Mouse (Mus musculus) hindbrain, embryonic 14.5 days (tissue): ENCODE results near the gene Ppp1r3e. TPM values are rescaled to one million over a fixed set of nuclear protein-coding genes. Genes with fewer than 3 reads are reported as not detected.

Experiments
- ATAC-seq: fragments of 200-750 bp; cut with Nextera tagmentation; 2 replicates; pipeline ENCODE4 v1.8.0; 2017; ENCODE audit warnings: moderate number of reproducible peaks, mild to moderate bottlenecking, moderate TSS enrichment, moderate library complexity; ENCODE audit not compliant: low FRiP score
- DNase-seq: peaks from one replicate; pipeline ENCODE4 v3.0.0-alpha.2; 2015; ENCODE audit warnings: low spot score
- H3K27ac ChIP-seq: fragments of 300-500 bp; sonication (generic); 2 replicates; pipeline ENCODE4 v1.5.1; 2014; ENCODE audit warnings: mild to moderate bottlenecking, moderate library complexity
- H3K27me3 ChIP-seq: fragments of 300-500 bp; sonication (generic); 2 replicates; pipeline ENCODE4 v1.6.1; 2014; ENCODE audit warnings: mild to moderate bottlenecking, low read length, mixed read lengths; ENCODE audit not compliant: control insufficient read depth, insufficient read depth
- H3K36me3 ChIP-seq: fragments of 300-500 bp; sonication (generic); replicated peaks from 2 replicates; pipeline ENCODE4 v1.6.1; 2014; ENCODE audit not compliant: control insufficient read depth, insufficient read depth
- H3K4me1 ChIP-seq: fragments of 300-500 bp; sonication (generic); replicated peaks from 2 replicates; pipeline ENCODE4 v1.6.1; 2014; ENCODE audit warnings: antibody characterized with exemption, low read length, mixed read lengths; ENCODE audit not compliant: control insufficient read depth, insufficient read depth
- H3K4me2 ChIP-seq: fragments of 300-500 bp; sonication (generic); replicated peaks from 2 replicates; pipeline ENCODE4 v1.6.1; 2014; ENCODE audit warnings: mild to moderate bottlenecking, moderate library complexity
- H3K4me3 ChIP-seq: fragments of 300-500 bp; sonication (generic); replicated peaks from 2 replicates; pipeline ENCODE4 v1.5.1; 2014; ENCODE audit warnings: mild to moderate bottlenecking, low read length
- H3K9ac ChIP-seq: fragments of 300-500 bp; sonication (generic); 2 replicates; pipeline ENCODE4 v1.6.1; 2014
- H3K9me3 ChIP-seq: fragments of 300-500 bp; sonication (generic); 2 replicates; pipeline ENCODE4 v1.6.1; 2016; ENCODE audit warnings: low read length; ENCODE audit not compliant: control insufficient read depth
- WGBS: fragments of 180-500 bp; shearing (Covaris S2); extraction: QIAGEN DNeasy Blood & Tissue Kit; methylation state at CpG from one replicate; pipeline ENCODE4 v1.1.7; 2014; 5-methylcytosine and 5-hydroxymethylcytosine counted together
- polyA plus RNA-seq: library from polyadenylated mRNA; unstranded; fragments of >200 nt; fragmentation: Nextera tagmentation; extraction: Ambion mirVana; gene quantifications from 2 replicates; pipeline ENCODE4 v1.2.1, GENCODE M21; 2014

Gene Ppp1r3e
- polyA plus RNA-seq, 1 experiment from 2014 or later, result 5.0 TPM

DNA sequence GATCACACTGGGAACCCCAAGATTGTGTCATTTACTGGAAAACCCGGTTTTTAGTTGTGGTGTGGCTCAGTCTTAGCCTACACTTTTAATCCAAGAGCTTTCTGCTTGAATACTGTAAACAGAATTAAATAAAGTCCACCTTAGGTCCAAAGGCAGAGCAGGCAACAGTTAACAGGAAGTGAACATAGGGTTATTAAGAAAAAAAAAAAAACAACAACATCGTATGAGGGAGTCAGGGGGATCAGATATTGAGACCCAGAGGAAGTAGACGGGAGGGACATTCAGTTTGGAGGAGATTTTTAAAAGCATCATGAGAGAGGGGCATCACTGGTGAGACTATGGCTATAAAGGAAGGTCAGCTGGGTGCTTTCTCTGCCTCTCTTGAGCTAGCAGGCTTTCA, 11.1 kb downstream of the Ppp1r3e start:
- no peak overlapping the region for H3K4me2 ChIP-seq
- no peak overlapping the region for H3K27ac ChIP-seq
- no peak for ATAC-seq
- no peaks in the 10 kb centered on the region for H3K36me3 ChIP-seq
- 82% methylated on average over 3 of the region's 3 CpGs for WGBS
- no peak for DNase-seq
- H3K4me3 ChIP-seq, result no peak overlapping the region
- peaks cover 7% of the 10 kb centered on the region for H3K4me1 ChIP-seq
- H3K27me3 ChIP-seq, result no peaks in the 10 kb centered on the region
- no peak overlapping the region for H3K9ac ChIP-seq
- no peaks in the 10 kb centered on the region for H3K9me3 ChIP-seq

GRCm38 (mm10) chr14:54865626-54866025, 11.7 kb downstream of the Ppp1r3e start:
- DNase-seq (no peak), ATAC-seq (no peak)
- H3K9me3 ChIP-seq, result no peaks in the 10 kb centered on the region
- H3K9ac ChIP-seq, result no peak overlapping the region
- H3K4me3 ChIP-seq, result no peak overlapping the region
- no peaks in the 10 kb centered on the region for H3K27me3 ChIP-seq
- no peak overlapping the region for H3K4me2 ChIP-seq
- peaks cover 7% of the 10 kb centered on the region for H3K4me1 ChIP-seq
- H3K36me3 ChIP-seq, result no peaks in the 10 kb centered on the region
- no peak overlapping the region for H3K27ac ChIP-seq
- WGBS, result 87% methylated on average over 5 of the region's 5 CpGs

- 18% methylated on average over 21 of the region's 21 CpGs for WGBS
- H3K9ac ChIP-seq, result peak overlapping the region; percentile 90; the same call in 1 of the 2 replicates
- no peaks in the 10 kb centered on the region for H3K36me3 ChIP-seq
- H3K4me3 ChIP-seq, result peak overlapping the region; percentile 83
- H3K4me1 ChIP-seq, result peaks cover 7% of the 10 kb centered on the region
- DNase-seq (no peak), ATAC-seq (peak; percentile 32; the same call in 1 of the 2 replicates)
- H3K27me3 ChIP-seq, result no peaks in the 10 kb centered on the region
- H3K27ac ChIP-seq, result peak overlapping the region; percentile 77
- H3K9me3 ChIP-seq, result no peaks in the 10 kb centered on the region
- H3K4me2 ChIP-seq, result peak overlapping the region; percentile 66
These were observed 12.9 kb downstream of the Ppp1r3e start for GRCm38 (mm10) chr14:54864313-54865036.

GRCm38 (mm10) chr14:54863501-54864312, 13.6 kb downstream of the Ppp1r3e start:
- peak overlapping the region; percentile 66 for H3K4me2 ChIP-seq
- peaks cover 7% of the 10 kb centered on the region for H3K4me1 ChIP-seq
- ATAC-seq, result peak; percentile 100
- H3K9me3 ChIP-seq, result no peaks in the 10 kb centered on the region
- under 1% methylated on average over 47 of the region's 56 CpGs for WGBS
- H3K36me3 ChIP-seq, result no peaks in the 10 kb centered on the region
- DNase-seq, result peak; percentile 90
- peak overlapping the region; percentile 90 for H3K9ac ChIP-seq
- no peaks in the 10 kb centered on the region for H3K27me3 ChIP-seq
- H3K4me3 ChIP-seq, result peak overlapping the region; percentile 83
- H3K27ac ChIP-seq, result peak overlapping the region; percentile 77

DNA sequence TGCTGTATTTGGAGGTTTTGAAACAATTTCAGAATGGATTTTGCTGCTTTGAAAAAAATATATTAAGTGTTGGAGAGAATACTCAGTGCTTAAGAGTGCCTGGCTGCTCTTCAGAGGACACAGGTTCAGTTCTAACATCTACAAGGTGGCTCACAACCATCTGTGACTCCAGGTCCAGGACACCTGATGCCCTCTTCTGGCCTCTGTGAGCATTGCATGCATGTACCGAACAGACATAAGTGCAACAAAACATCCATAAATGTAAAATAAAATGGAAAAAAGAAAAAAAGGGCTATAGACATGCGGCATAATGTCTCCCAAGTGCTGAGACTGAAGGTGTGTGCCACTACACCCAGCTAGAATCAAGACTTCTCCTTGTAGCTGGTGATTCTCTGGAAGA, 16.8 kb downstream of the Ppp1r3e start:
- ATAC-seq (no peak), DNase-seq (peak; percentile 73)
- Histone ChIP-seq H3K4me2 (no peak overlapping the region), H3K9me3 (no peaks in the 10 kb centered on the region), H3K36me3 (peaks cover 19% of the 10 kb centered on the region; the same call in 1 of the 2 replicates), H3K27ac (no peak overlapping the region), H3K9ac (no peak overlapping the region), H3K4me1 (peaks cover 7% of the 10 kb centered on the region), H3K4me3 (no peak overlapping the region), H3K27me3 (no peaks in the 10 kb centered on the region)
- 46% methylated on average over 2 of the region's 2 CpGs for WGBS

GRCm38 (mm10) chr14:54857891-54858290, 19.5 kb downstream of the Ppp1r3e start:
- 89% methylated on average over 9 of the region's 9 CpGs for WGBS
- DNase-seq, result no peak
- no peaks in the 10 kb centered on the region for H3K9me3 ChIP-seq
- no peak overlapping the region for H3K4me2 ChIP-seq
- peaks cover 27% of the 10 kb centered on the region for H3K36me3 ChIP-seq
- H3K4me3 ChIP-seq, result no peak overlapping the region
- no peaks in the 10 kb centered on the region for H3K27me3 ChIP-seq
- H3K27ac ChIP-seq, result no peak overlapping the region
- no peak overlapping the region for H3K9ac ChIP-seq
- no peak for ATAC-seq
- peaks cover under 1% of the 10 kb centered on the region; the same call in 1 of the 2 replicates for H3K4me1 ChIP-seq

DNA sequence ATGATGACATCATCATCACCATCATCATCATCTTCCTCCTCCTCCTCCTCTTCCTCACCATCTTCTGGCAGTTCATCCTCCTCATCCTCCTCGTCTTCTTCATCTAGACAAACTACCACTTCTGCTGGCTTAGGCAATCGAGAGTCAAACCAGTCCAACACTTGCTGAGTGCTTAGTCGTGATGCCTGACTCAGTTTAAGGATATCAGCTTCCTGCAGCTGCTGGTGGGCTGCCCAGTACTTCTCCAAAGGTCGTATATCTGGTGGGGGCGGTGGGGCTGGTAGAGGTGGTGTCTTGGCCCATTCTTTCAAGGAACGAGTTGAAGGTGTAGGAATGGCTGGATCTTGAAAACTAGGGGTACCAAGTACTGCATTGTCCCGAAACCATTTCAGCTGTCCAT, 20.6 kb downstream of the Ppp1r3e start:
- Histone ChIP-seq H3K9me3 (no peaks in the 10 kb centered on the region), H3K4me1 (no peaks in the 10 kb centered on the region), H3K4me3 (no peak overlapping the region), H3K9ac (no peak overlapping the region), H3K36me3 (peaks cover 27% of the 10 kb centered on the region), H3K4me2 (no peak overlapping the region), H3K27ac (no peak overlapping the region), H3K27me3 (no peaks in the 10 kb centered on the region)
- no peak for ATAC-seq
- no peak for DNase-seq
- 92% methylated on average over 7 of the region's 7 CpGs for WGBS

DNA sequence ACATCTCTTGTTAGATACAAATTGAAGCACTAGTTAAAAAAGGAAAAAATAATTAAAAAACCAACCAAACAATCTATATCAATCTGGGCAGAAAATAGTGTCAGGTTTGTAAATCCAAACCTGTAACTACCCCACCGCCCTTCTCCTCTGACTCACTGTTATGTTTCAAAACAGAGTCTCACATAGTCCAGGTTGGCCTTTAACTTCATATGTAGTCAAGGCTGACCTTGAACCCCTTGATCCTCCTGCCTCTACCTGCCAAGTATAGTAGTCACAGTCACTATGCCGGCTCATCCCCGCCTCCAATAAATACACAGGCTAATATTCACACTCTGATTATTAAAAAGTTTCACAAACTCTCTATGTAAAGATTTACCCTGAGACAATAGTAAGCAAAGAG, 21.6 kb downstream of the Ppp1r3e start:
- ATAC-seq (no peak), DNase-seq (no peak)
- no peaks in the 10 kb centered on the region for H3K9me3 ChIP-seq
- H3K4me1 ChIP-seq, result no peaks in the 10 kb centered on the region
- peaks cover 27% of the 10 kb centered on the region for H3K36me3 ChIP-seq
- no peak overlapping the region for H3K27ac ChIP-seq
- H3K27me3 ChIP-seq, result no peaks in the 10 kb centered on the region
- 95% methylated on average over 3 of the region's 3 CpGs for WGBS
- no peak overlapping the region for H3K4me2 ChIP-seq
- H3K4me3 ChIP-seq, result no peak overlapping the region
- no peak overlapping the region for H3K9ac ChIP-seq

DNA sequence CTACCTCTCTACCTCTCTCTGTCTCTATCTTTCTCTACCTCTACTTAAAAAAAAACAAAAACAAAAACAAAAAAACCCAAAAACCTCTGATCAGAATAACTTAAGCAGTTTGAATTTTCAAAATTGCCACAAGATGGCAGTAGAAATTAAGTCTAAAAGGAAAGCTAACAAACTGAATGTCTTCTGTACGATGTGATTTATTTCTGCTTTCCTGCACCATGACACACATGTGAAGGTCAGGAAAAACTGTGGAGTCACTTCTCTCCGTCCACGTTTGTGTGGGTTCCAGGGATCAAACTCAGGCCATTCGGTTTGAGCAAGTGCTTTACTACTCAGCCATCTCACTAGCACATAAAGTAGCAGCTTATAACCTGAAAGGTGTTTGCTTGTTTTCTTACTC, 33.9 kb downstream of the Ppp1r3e start:
- H3K4me1 ChIP-seq, result no peaks in the 10 kb centered on the region
- no peaks in the 10 kb centered on the region for H3K27me3 ChIP-seq
- H3K9ac ChIP-seq, result no peak overlapping the region
- H3K4me2 ChIP-seq, result no peak overlapping the region
- DNase-seq (peak; percentile 83), ATAC-seq (no peak; the same call in 1 of the 2 replicates)
- H3K9me3 ChIP-seq, result no peaks in the 10 kb centered on the region
- 5% methylated on average over 4 of the region's 4 CpGs for WGBS
- no peaks in the 10 kb centered on the region for H3K36me3 ChIP-seq
- H3K4me3 ChIP-seq, result no peak overlapping the region
- H3K27ac ChIP-seq, result no peak overlapping the region
